Mouse (Mus musculus): ENCODE results near the gene Myocd. TPM values are rescaled to one million over a fixed set of nuclear protein-coding genes. Genes with fewer than 3 reads are reported as not detected.

Myocd gene
- polyA plus RNA-seq, 1 experiment from 2014 or later, result 0.31 TPM

DNA sequence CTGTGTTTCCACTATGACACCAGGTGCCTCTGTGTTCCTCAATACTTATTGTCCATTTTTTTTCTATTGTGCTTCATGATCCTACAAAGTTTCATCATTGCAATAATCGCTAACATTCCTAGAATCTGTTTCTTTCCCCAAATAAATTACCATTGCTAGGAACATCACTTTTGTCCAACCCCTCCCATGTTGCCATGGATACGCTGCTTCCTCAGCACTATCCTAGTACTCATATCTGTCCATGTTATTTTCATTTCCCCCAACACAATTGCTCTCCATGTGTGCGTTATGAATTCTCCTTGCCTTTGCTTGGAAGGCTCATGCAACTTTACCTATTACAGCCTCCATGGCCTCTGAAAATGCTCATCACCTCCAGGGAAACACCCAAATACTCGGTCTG is 19.4 kb downstream of the Myocd start:
- no peak for ATAC-seq (replicated peaks)

GRCm38 (mm10) chr11:65246301-65247054 is 23.3 kb downstream of the Myocd start:
- Histone ChIP-seq H3K4me3 (no peak overlapping the region), H3K27me3 (replicated peaks) (no peaks in the 10 kb centered on the region), H3K9me3 (no peaks in the 10 kb centered on the region), H3K36me3 (replicated peaks) (no peaks in the 10 kb centered on the region), H3K27ac (no peak overlapping the region), H3K9ac (no peak overlapping the region), H3K4me1 (no peaks in the 10 kb centered on the region), H3K4me2 (no peak overlapping the region)
- WGBS, result 79% methylated on average over 8 of the region's 8 CpGs
- ATAC-seq (replicated peaks), result no peak

More for the DNA sequence above, 19.4 kb downstream of the Myocd start:
- Histone ChIP-seq H3K9ac (no peak overlapping the region), H3K4me1 (no peaks in the 10 kb centered on the region), H3K36me3 (replicated peaks) (no peaks in the 10 kb centered on the region), H3K27me3 (replicated peaks) (no peaks in the 10 kb centered on the region), H3K9me3 (no peaks in the 10 kb centered on the region), H3K27ac (no peak overlapping the region), H3K4me3 (no peak overlapping the region), H3K4me2 (no peak overlapping the region)
- WGBS, result 88% methylated on average over 4 of the region's 4 CpGs

DNA sequence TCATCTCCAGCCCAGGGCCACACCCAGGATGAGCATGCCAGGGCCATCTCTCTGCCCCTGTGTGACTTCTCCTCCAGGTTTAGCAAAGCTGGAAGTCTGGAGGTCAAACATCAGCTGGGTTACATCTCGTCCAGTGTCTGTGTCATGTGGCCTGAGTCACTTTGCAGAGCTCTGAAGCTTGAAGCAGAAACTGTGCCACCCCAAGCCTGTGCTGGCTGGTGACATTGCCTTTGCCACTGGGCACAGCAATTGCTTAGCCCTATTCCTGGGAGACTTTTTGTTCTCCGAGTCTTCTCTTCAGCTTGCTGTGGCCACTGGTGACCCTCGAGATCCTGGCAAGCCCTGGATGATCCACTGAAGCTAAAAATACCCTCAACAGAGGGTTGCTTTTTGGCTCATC is 26.2 kb downstream of the Myocd start:
- Histone ChIP-seq H3K27ac (no peak overlapping the region), H3K36me3 (replicated peaks) (no peaks in the 10 kb centered on the region), H3K4me1 (no peaks in the 10 kb centered on the region), H3K4me2 (no peak overlapping the region), H3K4me3 (no peak overlapping the region), H3K9ac (no peak overlapping the region), H3K9me3 (no peaks in the 10 kb centered on the region), H3K27me3 (replicated peaks) (no peaks in the 10 kb centered on the region)
- ATAC-seq (replicated peaks), result no peak
- WGBS, result 82% methylated on average over 3 of the region's 3 CpGs

- Histone ChIP-seq H3K36me3 (replicated peaks) (no peaks in the 10 kb centered on the region), H3K4me1 (no peaks in the 10 kb centered on the region), H3K27me3 (replicated peaks) (no peaks in the 10 kb centered on the region), H3K4me3 (no peak overlapping the region), H3K27ac (no peak overlapping the region), H3K9ac (no peak overlapping the region), H3K9me3 (no peaks in the 10 kb centered on the region), H3K4me2 (no peak overlapping the region)
- no peak for ATAC-seq (replicated peaks)
- WGBS, result 59% methylated on average over 7 of the region's 7 CpGs
Measured at GRCm38 (mm10) chr11:65240521-65240920, 29.3 kb downstream of the Myocd start.

DNA sequence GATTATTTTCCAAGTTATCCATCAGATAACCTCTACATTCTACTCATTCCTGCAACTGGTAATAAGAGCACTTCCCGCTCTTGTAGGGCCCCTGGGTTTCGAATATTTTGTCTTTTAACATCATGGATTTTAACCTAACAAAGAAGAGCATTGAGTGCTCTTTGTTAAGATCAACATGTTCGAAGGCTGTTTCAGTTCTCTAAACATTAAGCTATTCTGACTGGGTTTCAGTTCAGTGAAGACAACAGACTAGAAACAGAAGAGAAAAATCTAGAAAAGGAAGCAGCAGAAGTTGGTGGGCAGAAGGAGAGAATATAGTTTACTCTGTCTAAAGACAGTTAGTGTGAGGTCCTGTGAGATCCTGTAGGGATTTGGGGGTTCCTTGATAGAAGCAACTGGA is 31.9 kb downstream of the Myocd start:
- Histone ChIP-seq H3K4me1 (no peaks in the 10 kb centered on the region), H3K9ac (no peak overlapping the region), H3K9me3 (no peaks in the 10 kb centered on the region), H3K4me2 (no peak overlapping the region), H3K27ac (no peak overlapping the region), H3K27me3 (replicated peaks) (no peaks in the 10 kb centered on the region), H3K4me3 (no peak overlapping the region), H3K36me3 (replicated peaks) (no peaks in the 10 kb centered on the region)
- ATAC-seq (replicated peaks), result no peak
- 74% methylated on average over 3 of the region's 3 CpGs for WGBS

DNA sequence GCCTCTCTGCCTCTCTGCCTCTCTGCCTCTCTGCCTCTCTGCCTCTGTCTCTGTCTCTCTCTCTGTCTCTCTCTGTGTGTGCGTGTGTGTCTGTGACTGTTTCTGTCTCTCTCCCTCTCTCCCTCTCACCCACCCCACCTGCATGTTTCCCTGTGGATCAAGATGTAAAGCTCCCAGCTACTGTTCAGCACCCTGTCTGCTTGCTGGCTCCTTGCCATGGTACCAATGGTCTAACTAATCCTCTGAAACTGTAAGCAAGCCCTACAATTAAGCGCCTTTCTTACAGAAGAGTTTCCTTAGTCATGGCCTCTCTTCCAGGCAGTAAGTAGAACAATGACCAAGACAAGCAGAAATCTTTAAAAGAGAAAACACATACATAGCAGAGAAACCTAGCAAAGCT is 32.9 kb downstream of the Myocd start:
- H3K4me1 ChIP-seq, result no peaks in the 10 kb centered on the region
- no peak overlapping the region for H3K4me2 ChIP-seq
- ATAC-seq (replicated peaks), result no peak
- H3K27ac ChIP-seq, result no peak overlapping the region
- H3K27me3 ChIP-seq (replicated peaks), result no peaks in the 10 kb centered on the region
- 74% methylated on average over 2 of the region's 2 CpGs for WGBS
- H3K36me3 ChIP-seq (replicated peaks), result no peaks in the 10 kb centered on the region
- H3K9me3 ChIP-seq, result no peaks in the 10 kb centered on the region
- H3K4me3 ChIP-seq, result no peak overlapping the region
- H3K9ac ChIP-seq, result no peak overlapping the region

DNA sequence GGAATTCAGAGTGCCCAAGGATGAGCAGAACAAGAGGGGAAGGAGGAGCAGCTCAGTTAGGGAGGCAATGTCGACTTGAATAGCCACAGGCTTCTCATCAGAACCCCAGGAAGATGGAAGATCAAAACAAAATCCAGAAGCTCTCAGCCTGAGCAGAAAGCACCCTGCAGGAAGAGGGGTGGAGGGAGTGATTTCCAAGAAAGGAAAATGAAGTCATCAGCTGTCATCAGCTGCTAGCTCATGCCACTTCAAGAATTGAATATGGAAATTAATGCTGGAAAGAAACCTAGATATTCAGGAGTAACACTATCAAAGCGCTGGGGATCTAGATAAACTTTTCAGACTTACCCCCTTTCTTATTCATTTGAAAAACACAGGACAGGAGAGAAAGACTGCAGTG is 34.4 kb downstream of the Myocd start:
- H3K9me3 ChIP-seq, result no peaks in the 10 kb centered on the region
- 19% methylated on average over 2 of the region's 2 CpGs for WGBS
- no peak overlapping the region for H3K27ac ChIP-seq
- no peaks in the 10 kb centered on the region for H3K27me3 ChIP-seq (replicated peaks)
- no peak overlapping the region for H3K4me2 ChIP-seq
- H3K9ac ChIP-seq, result no peak overlapping the region
- no peak for ATAC-seq (replicated peaks)
- no peaks in the 10 kb centered on the region for H3K36me3 ChIP-seq (replicated peaks)
- no peaks in the 10 kb centered on the region for H3K4me1 ChIP-seq
- H3K4me3 ChIP-seq, result no peak overlapping the region

- Histone ChIP-seq H3K27me3 (replicated peaks) (no peaks in the 10 kb centered on the region), H3K4me3 (no peak overlapping the region), H3K36me3 (replicated peaks) (no peaks in the 10 kb centered on the region), H3K27ac (no peak overlapping the region), H3K4me2 (no peak overlapping the region), H3K9ac (no peak overlapping the region), H3K9me3 (no peaks in the 10 kb centered on the region), H3K4me1 (0 out of 2 replicates have a peak, but pooled peaks cover 2% of the 10 kb centered on the region)
- WGBS, result 62% methylated on average over 4 of the region's 4 CpGs
- no peak for ATAC-seq (replicated peaks)
Measured at GRCm38 (mm10) chr11:65231771-65232170, 38.0 kb downstream of the Myocd start.

DNA sequence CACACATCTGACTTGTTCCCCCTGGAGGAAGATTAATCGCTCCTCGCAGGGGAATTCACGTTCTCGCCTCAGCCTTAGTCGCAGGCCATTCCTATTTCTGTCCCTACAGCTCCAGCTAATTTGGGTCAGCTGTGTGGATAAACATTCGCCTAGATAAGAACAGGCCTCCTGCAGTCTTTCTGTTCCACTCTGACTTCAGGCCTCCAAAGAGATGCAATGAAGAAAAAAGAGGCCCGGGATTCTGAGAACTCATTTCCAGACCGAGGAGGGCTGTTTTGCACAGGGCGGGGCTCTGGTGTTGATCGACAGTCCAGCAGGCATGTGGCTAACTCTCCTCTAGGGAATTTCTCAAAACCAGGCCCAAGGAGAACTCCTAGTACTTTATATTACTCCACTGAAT is 43.0 kb downstream of the Myocd start:
- Histone ChIP-seq H3K27ac (no peak overlapping the region), H3K9me3 (no peaks in the 10 kb centered on the region), H3K9ac (no peak overlapping the region), H3K4me3 (no peak overlapping the region), H3K27me3 (replicated peaks) (no peaks in the 10 kb centered on the region), H3K4me1 (0 out of 2 replicates have a peak, but pooled peaks cover 2% of the 10 kb centered on the region), H3K4me2 (no peak overlapping the region), H3K36me3 (replicated peaks) (no peaks in the 10 kb centered on the region)
- 42% methylated on average over 10 of the region's 10 CpGs for WGBS
- no peak for ATAC-seq (replicated peaks)

DNA sequence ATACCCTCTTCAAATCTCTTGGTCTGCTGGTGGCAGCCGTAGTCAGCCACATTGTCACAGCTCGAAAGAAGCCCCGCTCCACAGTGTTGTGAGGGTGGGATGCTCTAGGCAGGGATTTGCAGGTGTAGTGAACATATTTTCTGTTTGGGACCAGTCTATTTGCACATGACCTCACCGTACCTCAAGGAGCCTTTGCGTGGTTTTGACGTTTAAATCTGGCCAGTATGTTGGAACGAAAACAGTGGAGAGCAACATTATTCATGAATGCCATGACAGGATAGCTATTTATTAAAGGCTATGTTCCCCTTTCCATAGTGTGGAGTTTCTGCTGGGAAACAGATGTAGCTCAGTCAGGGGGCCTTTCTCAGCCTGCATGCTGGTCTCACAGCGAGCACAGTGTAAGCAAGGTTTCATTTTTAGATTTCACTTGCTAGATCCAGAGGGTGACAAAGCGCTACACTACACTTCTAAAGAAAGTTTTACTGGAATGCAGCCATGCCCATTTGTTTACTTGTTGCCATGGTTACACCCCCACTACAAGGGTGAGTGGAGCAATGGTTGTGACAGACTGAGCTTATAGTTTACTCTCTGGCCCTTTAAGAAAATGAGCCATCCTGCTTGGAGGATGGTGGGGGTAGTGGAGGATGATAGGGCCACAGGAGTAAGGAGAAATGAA is 54.7 kb downstream of the Myocd start:
- Histone ChIP-seq H3K4me2 (no peak overlapping the region), H3K27ac (no peak overlapping the region), H3K4me3 (no peak overlapping the region), H3K4me1 (peaks cover 4% of the 10 kb centered on the region; the same call in 1 of the 2 replicates), H3K27me3 (replicated peaks) (no peaks in the 10 kb centered on the region), H3K9me3 (no peaks in the 10 kb centered on the region), H3K9ac (no peak overlapping the region), H3K36me3 (replicated peaks) (no peaks in the 10 kb centered on the region)
- WGBS, result 53% methylated on average over 9 of the region's 9 CpGs
- ATAC-seq (replicated peaks), result no peak

DNA sequence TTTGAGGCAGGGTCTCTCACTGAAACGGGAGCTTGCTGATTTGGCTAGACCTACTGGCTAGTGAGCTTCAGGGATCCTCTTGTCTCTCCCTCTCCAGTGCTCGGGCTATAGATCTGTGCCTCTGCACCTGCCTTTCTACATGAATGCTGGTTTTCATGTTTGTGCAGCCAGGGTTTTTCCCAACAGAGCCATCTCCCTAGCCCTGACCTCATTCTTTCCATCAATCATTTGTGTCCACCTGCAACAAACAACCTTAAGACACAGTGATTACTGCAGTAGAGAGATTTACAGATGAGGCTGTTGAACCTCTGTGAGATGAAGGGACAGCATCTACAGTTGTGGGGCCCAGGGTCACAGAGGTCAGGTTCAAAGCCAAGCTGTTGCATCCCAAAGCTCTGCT is 56.0 kb downstream of the Myocd start:
- H3K36me3 ChIP-seq (replicated peaks), result no peaks in the 10 kb centered on the region
- no peak overlapping the region for H3K4me3 ChIP-seq
- H3K9ac ChIP-seq, result no peak overlapping the region
- no peak overlapping the region for H3K27ac ChIP-seq
- WGBS, result 93% methylated on average over 2 of the region's 2 CpGs
- no peak overlapping the region for H3K4me2 ChIP-seq
- peaks cover 4% of the 10 kb centered on the region; the same call in 1 of the 2 replicates for H3K4me1 ChIP-seq
- H3K27me3 ChIP-seq (replicated peaks), result no peaks in the 10 kb centered on the region
- H3K9me3 ChIP-seq, result no peaks in the 10 kb centered on the region
- no peak for ATAC-seq (replicated peaks)

GRCm38 (mm10) chr11:65211701-65212100 is 58.1 kb downstream of the Myocd start:
- ATAC-seq (replicated peaks), result no peak
- WGBS, result 83% methylated on average over 6 of the region's 6 CpGs
- H3K9me3 ChIP-seq, result no peaks in the 10 kb centered on the region
- H3K9ac ChIP-seq, result no peak overlapping the region
- H3K4me1 ChIP-seq, result peaks cover 4% of the 10 kb centered on the region; the same call in 1 of the 2 replicates
- no peaks in the 10 kb centered on the region for H3K36me3 ChIP-seq (replicated peaks)
- no peak overlapping the region for H3K4me2 ChIP-seq
- H3K4me3 ChIP-seq, result no peak overlapping the region
- no peaks in the 10 kb centered on the region for H3K27me3 ChIP-seq (replicated peaks)
- H3K27ac ChIP-seq, result no peak overlapping the region

DNA sequence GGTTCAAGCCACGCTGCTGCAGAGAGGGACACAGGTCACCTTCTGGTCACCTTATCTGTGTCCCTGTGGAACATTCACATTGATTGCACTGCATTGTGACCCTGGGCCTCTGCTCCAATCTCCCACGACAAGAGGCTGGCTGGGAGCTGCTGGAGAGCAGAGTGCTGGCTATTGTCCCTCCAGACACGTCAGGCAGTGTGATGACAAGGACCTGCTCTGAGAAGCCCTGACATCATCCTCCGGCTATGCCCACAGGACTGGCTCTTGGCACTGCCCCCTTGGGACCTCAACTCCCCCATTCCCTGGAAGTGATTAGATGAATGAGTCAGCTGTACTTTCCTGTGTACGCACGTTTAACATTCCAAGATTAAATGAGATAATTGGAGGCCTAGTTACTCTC is 60.3 kb downstream of the Myocd start:
- no peaks in the 10 kb centered on the region for H3K36me3 ChIP-seq (replicated peaks)
- 55% methylated on average over 6 of the region's 6 CpGs for WGBS
- no peaks in the 10 kb centered on the region for H3K4me1 ChIP-seq
- no peaks in the 10 kb centered on the region for H3K9me3 ChIP-seq
- H3K27ac ChIP-seq, result no peak overlapping the region
- no peak for ATAC-seq (replicated peaks)
- H3K27me3 ChIP-seq (replicated peaks), result no peaks in the 10 kb centered on the region
- no peak overlapping the region for H3K4me2 ChIP-seq
- no peak overlapping the region for H3K9ac ChIP-seq
- H3K4me3 ChIP-seq, result no peak overlapping the region
